Mouse (Mus musculus): ENCODE data around the gene Man2a2.

The Man2a2 gene

DNA sequence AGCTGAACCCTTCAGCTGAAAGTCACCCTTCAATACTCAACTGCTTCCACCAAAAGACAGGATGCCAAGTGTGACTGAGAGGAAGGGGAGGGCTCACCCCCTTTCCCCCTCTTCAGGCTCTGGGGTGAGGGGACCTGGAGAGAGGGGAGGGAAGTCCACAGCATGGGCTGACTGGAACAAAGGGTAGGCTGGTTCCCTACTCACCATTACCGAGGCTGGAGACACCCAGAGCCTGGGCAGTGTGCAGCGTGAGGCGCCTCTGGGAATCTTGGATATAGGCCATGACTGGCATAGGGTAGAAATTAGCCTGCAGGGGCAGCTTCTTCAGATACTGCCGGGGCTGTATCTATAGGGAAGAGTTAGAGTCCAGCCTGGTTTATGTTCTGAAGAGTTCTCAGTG, 13.1 kb downstream of the Man2a2 start:
- H3K4me1 ChIP-seq (replicated peaks; ENCODE audit: low read depth, low read length), result peaks cover 45% of the 10 kb centered on the region
- H3K4me3 ChIP-seq (replicated peaks; ENCODE audit: low read length), result no peak overlapping the region
- H3K36me3 ChIP-seq (ENCODE audit: insufficient read depth, low read length), result peaks cover 15% of the 10 kb centered on the region
- no peaks in the 10 kb centered on the region for H3K27me3 ChIP-seq (ENCODE audit: insufficient read depth, low read length)
- H3K9me3 ChIP-seq (ENCODE audit: low read length), result no peaks in the 10 kb centered on the region
- no peak for TF ChIP-seq CTCF (conservative IDR thresholded peaks at IDR 0.05; ENCODE audit: low read length)
- TF ChIP-seq POU5F1 (IDR thresholded peaks at IDR 0.05; ENCODE audit: borderline replicate concordance, low read length), result no peak
- no peak for TF ChIP-seq NANOG (IDR thresholded peaks at IDR 0.05; ENCODE audit: borderline replicate concordance, low read length)

DNA sequence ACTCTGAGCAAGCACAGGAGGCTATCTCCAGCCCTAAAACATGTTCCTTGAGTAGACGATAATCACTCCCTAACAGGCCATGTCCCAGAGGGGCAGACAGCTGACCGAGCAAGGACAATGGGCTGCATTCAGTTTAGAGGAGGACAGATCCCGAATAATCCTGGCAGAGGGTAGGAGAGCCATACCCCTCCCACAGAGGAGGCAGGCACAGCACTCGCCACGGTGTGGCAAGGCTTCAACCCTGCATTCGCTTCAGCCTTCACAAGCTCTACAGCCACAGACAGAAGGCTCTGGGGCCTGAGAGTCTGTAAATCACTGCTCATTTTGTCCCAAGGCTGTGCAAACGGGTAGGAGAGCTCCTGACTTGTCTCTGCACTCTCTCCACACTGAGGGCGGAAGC, 14.0 kb downstream of the Man2a2 start:
- Histone ChIP-seq H3K9me3 (ENCODE audit: low read length) (no peaks in the 10 kb centered on the region), H3K27me3 (ENCODE audit: insufficient read depth, low read length) (no peaks in the 10 kb centered on the region), H3K4me3 (replicated peaks; ENCODE audit: low read length) (no peak overlapping the region), H3K36me3 (ENCODE audit: insufficient read depth, low read length) (peaks cover 22% of the 10 kb centered on the region), H3K4me1 (replicated peaks; ENCODE audit: low read depth, low read length) (peaks cover 45% of the 10 kb centered on the region)
- TF ChIP-seq POU5F1 (IDR thresholded peaks at IDR 0.05; ENCODE audit: borderline replicate concordance, low read length) (no peak), CTCF (conservative IDR thresholded peaks at IDR 0.05; ENCODE audit: low read length) (no peak), NANOG (IDR thresholded peaks at IDR 0.05; ENCODE audit: borderline replicate concordance, low read length) (no peak)

DNA sequence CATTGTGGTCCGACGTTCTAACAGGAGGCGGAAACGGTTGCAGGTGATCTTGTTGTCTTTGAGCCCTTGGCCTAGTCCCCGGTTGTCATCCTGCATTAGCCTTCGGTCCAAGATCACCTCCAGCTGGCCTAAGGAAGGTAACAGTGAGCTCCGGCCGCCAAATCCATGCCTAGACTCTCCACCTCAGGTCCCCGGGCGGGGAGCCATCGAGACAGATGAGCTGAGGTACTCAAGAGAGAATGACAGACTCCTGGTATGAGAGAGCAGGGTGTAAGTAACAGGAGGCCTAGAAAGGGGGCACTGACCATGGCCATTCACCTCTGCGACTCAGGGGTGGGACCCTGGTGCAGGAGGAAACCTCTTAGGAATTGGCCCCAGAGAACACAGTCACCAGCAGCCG, 14.8 kb downstream of the Man2a2 start:
- no peak overlapping the region for H3K4me3 ChIP-seq (replicated peaks; ENCODE audit: low read length)
- no peaks in the 10 kb centered on the region for H3K9me3 ChIP-seq (ENCODE audit: low read length)
- H3K27me3 ChIP-seq (ENCODE audit: insufficient read depth, low read length), result no peaks in the 10 kb centered on the region
- peaks cover 22% of the 10 kb centered on the region for H3K36me3 ChIP-seq (ENCODE audit: insufficient read depth, low read length)
- no peak for TF ChIP-seq POU5F1 (IDR thresholded peaks at IDR 0.05; ENCODE audit: borderline replicate concordance, low read length)
- TF ChIP-seq CTCF (conservative IDR thresholded peaks at IDR 0.05; ENCODE audit: low read length), result no peak
- no peak for TF ChIP-seq NANOG (IDR thresholded peaks at IDR 0.05; ENCODE audit: borderline replicate concordance, low read length)
- H3K4me1 ChIP-seq (replicated peaks; ENCODE audit: low read depth, low read length), result peaks cover 44% of the 10 kb centered on the region

DNA sequence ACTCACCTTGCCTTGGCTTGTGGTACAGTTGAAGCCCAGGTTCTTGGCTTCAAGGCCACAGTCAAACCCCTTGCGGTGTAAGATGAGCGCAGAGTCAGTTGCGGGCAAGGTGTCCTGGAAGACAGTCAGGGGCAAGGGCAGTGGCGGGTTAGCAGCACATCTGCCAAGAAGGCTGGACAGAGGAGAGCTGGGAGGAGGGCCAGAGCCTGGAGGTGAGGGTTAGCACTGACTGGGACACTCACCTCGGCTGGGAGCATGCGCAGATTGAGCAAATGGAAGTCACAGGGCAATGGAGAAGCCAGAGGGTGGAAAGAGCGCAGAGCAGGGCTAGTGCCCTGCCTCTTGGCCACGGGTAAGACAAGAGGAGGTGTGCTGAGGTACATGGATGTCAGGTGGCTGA, 18.3 kb downstream of the Man2a2 start:
- peaks cover 12% of the 10 kb centered on the region for H3K36me3 ChIP-seq (ENCODE audit: insufficient read depth, low read length)
- no peaks in the 10 kb centered on the region for H3K27me3 ChIP-seq (ENCODE audit: insufficient read depth, low read length)
- no peak overlapping the region for H3K4me3 ChIP-seq (replicated peaks; ENCODE audit: low read length)
- TF ChIP-seq POU5F1 (IDR thresholded peaks at IDR 0.05; ENCODE audit: borderline replicate concordance, low read length) (no peak), NANOG (IDR thresholded peaks at IDR 0.05; ENCODE audit: borderline replicate concordance, low read length) (no peak), CTCF (conservative IDR thresholded peaks at IDR 0.05; ENCODE audit: low read length) (no peak)
- H3K9me3 ChIP-seq (ENCODE audit: low read length), result no peaks in the 10 kb centered on the region
- H3K4me1 ChIP-seq (replicated peaks; ENCODE audit: low read depth, low read length), result peaks cover 45% of the 10 kb centered on the region

DNA sequence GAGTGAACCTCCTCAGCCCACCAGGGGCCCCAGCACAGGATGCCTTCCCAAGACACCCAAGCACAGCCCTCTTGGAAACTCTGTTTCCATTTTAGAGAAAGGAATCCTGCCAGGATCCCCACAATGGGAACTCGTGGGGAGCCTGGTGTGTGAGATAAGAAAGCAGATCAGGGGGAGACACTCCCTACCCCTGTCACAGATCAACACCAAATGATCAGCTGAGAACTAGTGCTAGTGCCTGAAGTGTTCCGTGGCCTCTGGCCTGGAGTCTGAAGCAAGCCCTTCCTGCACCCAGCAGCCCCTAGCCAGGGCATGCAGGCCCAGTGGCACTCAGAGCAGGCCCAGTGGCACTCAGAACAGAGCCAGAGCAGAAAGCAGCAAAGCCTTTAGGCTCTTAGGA, 20.4 kb downstream of the Man2a2 start:
- H3K9me3 ChIP-seq (ENCODE audit: low read length), result no peaks in the 10 kb centered on the region
- H3K36me3 ChIP-seq (ENCODE audit: insufficient read depth, low read length), result peaks cover 16% of the 10 kb centered on the region
- 0 out of 2 replicates have a peak, but pooled peaks cover under 1% of the 10 kb centered on the region for H3K27me3 ChIP-seq (ENCODE audit: insufficient read depth, low read length)
- H3K4me3 ChIP-seq (replicated peaks; ENCODE audit: low read length), result peak overlapping the region; percentile 24; the same call in 1 of the 2 replicates
- TF ChIP-seq POU5F1 (IDR thresholded peaks at IDR 0.05; ENCODE audit: borderline replicate concordance, low read length) (no peak), NANOG (IDR thresholded peaks at IDR 0.05; ENCODE audit: borderline replicate concordance, low read length) (no peak), CTCF (conservative IDR thresholded peaks at IDR 0.05; ENCODE audit: low read length) (no peak)
- peaks cover 59% of the 10 kb centered on the region for H3K4me1 ChIP-seq (replicated peaks; ENCODE audit: low read depth, low read length)

DNA sequence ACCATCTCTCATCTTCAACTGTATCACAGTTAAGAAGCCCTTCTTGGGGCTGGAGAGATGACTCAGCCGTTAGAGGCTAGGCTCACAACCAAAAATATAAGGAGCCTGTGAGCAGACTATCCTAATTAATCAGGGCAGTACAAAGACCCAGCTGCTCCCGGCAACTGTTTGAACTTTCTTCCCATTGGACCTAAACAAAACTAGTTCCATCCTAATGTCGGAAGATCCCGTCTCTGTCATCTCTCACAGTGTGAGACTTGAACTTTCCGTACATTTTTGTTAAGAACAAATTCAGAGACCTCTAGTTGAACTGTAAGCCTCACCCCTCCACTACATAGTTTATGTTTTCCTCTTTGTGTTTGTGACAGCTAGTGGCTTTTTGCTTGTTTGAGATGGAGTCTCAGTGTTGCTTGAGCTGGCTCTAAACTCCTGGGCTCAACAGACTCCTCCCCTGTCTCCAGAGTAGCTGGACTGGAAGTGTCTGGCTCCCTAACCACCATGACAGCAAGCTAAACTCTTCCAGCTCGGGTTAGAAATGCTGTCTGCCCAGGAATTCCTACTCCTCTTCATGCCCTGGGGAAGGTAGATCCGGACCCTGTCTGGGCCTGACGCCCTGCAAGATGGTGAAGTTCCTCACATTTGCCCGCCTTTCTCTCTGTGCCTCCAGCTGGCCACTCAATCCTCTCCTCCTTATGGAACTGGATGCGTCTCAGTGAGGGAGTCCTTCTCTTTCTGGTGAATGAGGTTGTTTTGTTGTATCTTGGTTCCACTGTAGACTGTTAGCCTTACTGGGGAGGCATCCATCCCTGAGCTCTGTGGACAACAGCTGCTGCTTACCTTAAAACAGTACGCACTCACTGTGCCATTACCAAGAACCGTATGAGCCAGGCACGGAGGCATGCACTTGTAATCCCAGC, 23.2 kb downstream of the Man2a2 start:
- Histone ChIP-seq H3K4me1 (replicated peaks; ENCODE audit: low read depth, low read length) (peaks cover 60% of the 10 kb centered on the region), H3K4me3 (replicated peaks; ENCODE audit: low read length) (no peak overlapping the region)
- TF ChIP-seq POU5F1 (IDR thresholded peaks at IDR 0.05; ENCODE audit: borderline replicate concordance, low read length), result no peak
- no peak for TF ChIP-seq CTCF (conservative IDR thresholded peaks at IDR 0.05; ENCODE audit: low read length)
- no peak for TF ChIP-seq NANOG (IDR thresholded peaks at IDR 0.05; ENCODE audit: borderline replicate concordance, low read length)

DNA sequence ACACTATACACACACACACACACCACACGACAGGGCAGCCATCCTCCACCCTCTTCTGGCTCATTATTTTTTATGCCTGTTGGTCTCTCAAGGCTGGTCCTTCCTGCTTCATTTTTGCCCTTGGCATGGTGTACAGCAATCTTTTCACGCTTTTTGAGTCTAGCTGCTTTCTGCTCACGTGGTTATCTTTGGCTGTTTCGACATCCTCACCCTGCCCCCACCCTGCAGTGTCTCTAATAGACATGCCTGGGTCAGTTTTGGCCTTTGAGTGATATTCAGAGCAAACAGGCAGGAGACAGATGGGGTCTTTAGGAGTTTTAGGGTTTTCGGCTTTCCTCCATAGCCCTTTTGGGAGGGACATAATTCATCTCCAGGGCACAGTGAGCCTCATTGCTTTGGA, 24.3 kb downstream of the Man2a2 start:
- Histone ChIP-seq H3K36me3 (ENCODE audit: insufficient read depth, low read length) (peaks cover 12% of the 10 kb centered on the region), H3K4me1 (replicated peaks; ENCODE audit: low read depth, low read length) (peaks cover 62% of the 10 kb centered on the region), H3K27me3 (ENCODE audit: insufficient read depth, low read length) (peaks cover 11% of the 10 kb centered on the region), H3K9me3 (ENCODE audit: low read length) (no peaks in the 10 kb centered on the region), H3K4me3 (replicated peaks; ENCODE audit: low read length) (no peak overlapping the region)
- TF ChIP-seq NANOG (IDR thresholded peaks at IDR 0.05; ENCODE audit: borderline replicate concordance, low read length), result no peak
- TF ChIP-seq CTCF (conservative IDR thresholded peaks at IDR 0.05; ENCODE audit: low read length), result no peak

More for the DNA sequence above, 23.2 kb downstream of the Man2a2 start:
- H3K36me3 ChIP-seq (ENCODE audit: insufficient read depth, low read length), result peaks cover 19% of the 10 kb centered on the region
- no peaks in the 10 kb centered on the region for H3K9me3 ChIP-seq (ENCODE audit: low read length)
- 0 out of 2 replicates have a peak, but pooled peaks cover 5% of the 10 kb centered on the region for H3K27me3 ChIP-seq (ENCODE audit: insufficient read depth, low read length)

DNA sequence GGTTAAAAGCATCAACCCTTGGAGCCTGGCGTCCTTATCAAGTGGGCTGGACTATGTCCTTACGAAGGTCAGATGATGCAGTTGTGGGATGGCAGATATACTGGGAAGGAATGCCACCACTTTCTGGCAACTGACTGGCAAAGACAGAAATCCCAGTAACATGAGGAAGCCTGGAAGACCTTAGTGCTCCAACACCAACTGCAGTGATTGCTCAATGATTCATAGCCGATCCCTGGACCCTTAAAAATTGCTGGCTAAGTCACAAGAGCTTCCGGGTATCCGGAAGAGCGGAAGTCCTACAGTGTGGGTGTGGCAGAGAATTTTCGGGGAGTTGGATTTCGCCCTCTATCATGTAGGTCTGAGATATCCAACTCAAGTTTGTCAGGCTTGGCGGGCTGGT, 25.0 kb downstream of the Man2a2 start:
- TF ChIP-seq NANOG (IDR thresholded peaks at IDR 0.05; ENCODE audit: borderline replicate concordance, low read length), result no peak
- no peak for TF ChIP-seq CTCF (conservative IDR thresholded peaks at IDR 0.05; ENCODE audit: low read length)
- no peak for TF ChIP-seq POU5F1 (IDR thresholded peaks at IDR 0.05; ENCODE audit: borderline replicate concordance, low read length)
- peaks cover 12% of the 10 kb centered on the region for H3K36me3 ChIP-seq (ENCODE audit: insufficient read depth, low read length)
- H3K4me1 ChIP-seq (replicated peaks; ENCODE audit: low read depth, low read length), result peaks cover 60% of the 10 kb centered on the region
- H3K27me3 ChIP-seq (ENCODE audit: insufficient read depth, low read length), result peaks cover 18% of the 10 kb centered on the region
- no peak overlapping the region for H3K4me3 ChIP-seq (replicated peaks; ENCODE audit: low read length)
- no peaks in the 10 kb centered on the region for H3K9me3 ChIP-seq (ENCODE audit: low read length)
